Mouse (Mus musculus) ES-E14 (cell line): ENCODE results near the gene Cbr4. TPM values are rescaled to one million over a fixed set of nuclear protein-coding genes. Genes with fewer than 3 reads are reported as not detected.

ENCODE experiments used
- DNase-seq: peaks from one replicate; pipeline ENCODE4 v3.0.0-alpha.2; 2013; ENCODE audit warnings: low read depth, low spot score
- H3K27ac ChIP-seq: 2 replicates; pipeline ENCODE4 v1.5.1; 2012; ENCODE audit warnings: low read depth, mild to moderate bottlenecking, low read length, moderate library complexity, mixed read lengths; ENCODE audit not compliant: poor library complexity, insufficient read depth, severe bottlenecking
- H3K36me3 ChIP-seq: 2 replicates; pipeline ENCODE4 v1.6.1; 2012; ENCODE audit warnings: mild to moderate bottlenecking, low read length, moderate library complexity, mixed read lengths; ENCODE audit not compliant: control insufficient read depth, poor library complexity, insufficient read depth, severe bottlenecking
- H3K4me1 ChIP-seq, 2 experiments: fragments of 150-350 bp in 1 of 2; sonication (generic) in 1 of 2; 2 replicates each; pipeline ENCODE4 v1.6.1; 2012; ENCODE audit warnings: low read length in 2 of 2, mild to moderate bottlenecking in 1 of 2, mixed read lengths in 1 of 2; ENCODE audit not compliant: control insufficient read depth in 2 of 2, insufficient read depth in 2 of 2, poor library complexity in 1 of 2
- H3K4me3 ChIP-seq, 2 experiments: fragments of 150-350 bp in 1 of 2; sonication (generic) in 1 of 2; 2 replicates each; pipeline ENCODE4 v1.5.1; 2012; ENCODE audit warnings: low read length in 2 of 2, low read depth in 1 of 2, mild to moderate bottlenecking in 1 of 2, mixed read lengths in 1 of 2; ENCODE audit not compliant: insufficient read depth in 1 of 2, poor library complexity in 1 of 2, severe bottlenecking in 1 of 2
- H3K9ac ChIP-seq: 2 replicates; pipeline ENCODE4 v1.6.1; 2012; ENCODE audit warnings: low read depth, mild to moderate bottlenecking, low read length, mixed read lengths; ENCODE audit not compliant: poor library complexity, insufficient read depth, severe bottlenecking
- H3K9me3 ChIP-seq: fragments of 150-350 bp; sonication (generic); 2 replicates; pipeline ENCODE4 v1.6.1; 2012; ENCODE audit warnings: low read depth, mild to moderate bottlenecking, low read length; ENCODE audit not compliant: control insufficient read depth, insufficient read depth
- CHD2 ChIP-seq: IDR thresholded peaks from 2 replicates; pipeline ENCODE4 v1.6.1; 2014; ENCODE audit warnings: mild to moderate bottlenecking, low read depth, low read length, inconsistent platforms
- HCFC1 ChIP-seq: IDR thresholded peaks from 2 replicates; pipeline ENCODE4 v1.6.1; 2012; ENCODE audit warnings: low read length, inconsistent platforms, borderline replicate concordance; ENCODE audit not compliant: insufficient read depth
- MAFK ChIP-seq: IDR thresholded peaks from 2 replicates; pipeline ENCODE4 v1.6.1; 2014; ENCODE audit warnings: mild to moderate bottlenecking, low read depth, low read length, inconsistent platforms; ENCODE audit not compliant: insufficient read depth
- ZC3H11A ChIP-seq: IDR thresholded peaks from 2 replicates; pipeline ENCODE4 v1.6.1; 2012; ENCODE audit warnings: low read depth, mild to moderate bottlenecking, inconsistent platforms, low read length, borderline replicate concordance
- ZNF384 ChIP-seq: IDR thresholded peaks from 2 replicates; pipeline ENCODE4 v1.6.1; 2012; ENCODE audit warnings: low read depth, low read length, inconsistent platforms
- in situ Hi-C, 2 experiments: fragments of 600-800 bp; cut with MboI; formaldehyde crosslinking; loops; one replicate each; pipeline ENCODE4 v1.15.1; 2025; ENCODE audit warnings: low sequenced_read_pairs in 2 of 2, inconsistent platforms in 1 of 2; ENCODE audit not compliant: unreplicated experiment in 2 of 2
- total RNA-seq: library from RNA; depleted of rRNA; stranded (reverse); fragments of 300-350 nt; gene quantifications from 2 replicates; pipeline ENCODE4 v1.2.3, GENCODE M21; 2012

Cbr4 gene
- total RNA-seq, 1 experiment = 17.5 TPM

GRCm38 (mm10) chr8:61499035-61499434 is 11.5 kb downstream of the Cbr4 start:
- H3K27ac ChIP-seq = no peak overlapping the region
- H3K36me3 ChIP-seq = no peaks in the 10 kb centered on the region; the same call in 1 of the 2 replicates
- 0 out of 2 replicates have a peak, but pooled peaks have one; percentile 11 for TF ChIP-seq ZC3H11A
- TF ChIP-seq HCFC1 = no peak
- H3K9me3 ChIP-seq = no peaks in the 10 kb centered on the region
- no peak for DNase-seq
- H3K4me1 ChIP-seq = no peaks in the 10 kb centered on the region
- no peak overlapping the region for H3K4me3 ChIP-seq
- no peak overlapping the region for H3K9ac ChIP-seq
- in situ Hi-C loops = loop anchor here in 1 of 2 experiments (25.0 kb wide), 1 partner anchor 987 kb away; the partner anchor contains the start of genes Aadat and Gm10283

GRCm38 (mm10) chr8:61500914-61501313 is 13.4 kb downstream of the Cbr4 start:
- Histone ChIP-seq H3K4me3 (no peak overlapping the region), H3K4me1 (no peaks in the 10 kb centered on the region), H3K36me3 (no peaks in the 10 kb centered on the region; the same call in 1 of the 2 replicates), H3K27ac (no peak overlapping the region), H3K9me3 (no peaks in the 10 kb centered on the region), H3K9ac (no peak overlapping the region)
- in situ Hi-C loops = no loop called here
- TF ChIP-seq ZC3H11A = no peak
- no peak for TF ChIP-seq HCFC1
- no peak for TF ChIP-seq ZNF384
- no peak for TF ChIP-seq MAFK
- TF ChIP-seq CHD2 = no peak
- DNase-seq = no peak

GRCm38 (mm10) chr8:61502277-61502676 is 14.7 kb downstream of the Cbr4 start:
- Histone ChIP-seq H3K4me3 (no peak overlapping the region), H3K36me3 (no peaks in the 10 kb centered on the region; the same call in 1 of the 2 replicates), H3K9ac (no peak overlapping the region), H3K9me3 (no peaks in the 10 kb centered on the region), H3K4me1 (no peaks in the 10 kb centered on the region), H3K27ac (no peak overlapping the region)
- in situ Hi-C loops = no loop called here
- TF ChIP-seq MAFK (no peak), ZC3H11A (no peak), CHD2 (no peak)
- no peak for DNase-seq

- in situ Hi-C loops = no loop called here
- no peak overlapping the region for H3K27ac ChIP-seq
- no peak for DNase-seq
- TF ChIP-seq HCFC1 (no peak), MAFK (no peak), ZC3H11A (no peak)
- H3K4me3 ChIP-seq = no peak overlapping the region
- H3K4me1 ChIP-seq = peaks cover 8 to 10% of the 10 kb centered on the region in 2 experiments; a peak in 3 of 4 replicates
- H3K36me3 ChIP-seq = peaks cover 21% of the 10 kb centered on the region
- no peaks in the 10 kb centered on the region for H3K9me3 ChIP-seq
- no peak overlapping the region for H3K9ac ChIP-seq
Measured at GRCm38 (mm10) chr8:61515110-61515930, 27.8 kb downstream of the Cbr4 start.
